Mouse (Mus musculus): ENCODE results near the gene Tmem214.

- TF ChIP-seq CTCF (IDR thresholded peaks at IDR 0.05; ENCODE audit: borderline replicate concordance, control insufficient read depth, extremely low read depth, insufficient read depth, low read length, poor library complexity) (no peak), POLR2A (IDR thresholded peaks at IDR 0.05; ENCODE audit: control insufficient read depth, extremely low read depth, insufficient read depth, low read length, poor library complexity) (no peak)
These were observed 54.8 kb downstream of the Tmem214 start for GRCm38 (mm10) chr5:30922581-30923041.
